Mouse (Mus musculus) right cerebral cortex, adult 18-20 months (tissue): ENCODE results near the gene 1700013G24Rik.

ENCODE experiments used
- DNase-seq: peaks from one replicate; pipeline ENCODE4 v3.0.0; 2022; ENCODE audit warnings: mixed read lengths

1700013G24Rik gene

GRCm38 (mm10) chr4:137458310-137458709, 5.2 kb downstream of the 1700013G24Rik start:
- DNase-seq, result no peak

- DNase-seq, result no peak
These were observed 5.8 kb downstream of the 1700013G24Rik start for GRCm38 (mm10) chr4:137458861-137459260.

GRCm38 (mm10) chr4:137460676-137461075, 7.6 kb downstream of the 1700013G24Rik start:
- no peak for DNase-seq

- no peak for DNase-seq
These were observed 8.1 kb downstream of the 1700013G24Rik start for GRCm38 (mm10) chr4:137461217-137461616.

- no peak for DNase-seq
These were observed 9.1 kb downstream of the 1700013G24Rik start for GRCm38 (mm10) chr4:137461981-137462690.

- DNase-seq, result no peak
These were observed 12.2 kb downstream of the 1700013G24Rik start for GRCm38 (mm10) chr4:137465125-137465787.

- no peak for DNase-seq
These were observed 13.9 kb downstream of the 1700013G24Rik start for GRCm38 (mm10) chr4:137466991-137467390.

- DNase-seq, result no peak
These were observed 14.4 kb downstream of the 1700013G24Rik start for GRCm38 (mm10) chr4:137467525-137467924.

- peak; percentile 76 for DNase-seq
These were observed 15.4 kb downstream of the 1700013G24Rik start, which contains the start of gene Hspg2 for GRCm38 (mm10) chr4:137468260-137469080. TSS of gene Hspg2 (plus strand) at chr4:137468769.

- DNase-seq, result no peak
These were observed 16.2 kb downstream of the 1700013G24Rik start for GRCm38 (mm10) chr4:137469081-137469844.

GRCm38 (mm10) chr4:137469845-137470692, 17.0 kb downstream of the 1700013G24Rik start:
- DNase-seq, result no peak

- no peak for DNase-seq
These were observed 17.7 kb downstream of the 1700013G24Rik start for GRCm38 (mm10) chr4:137470701-137471317.

GRCm38 (mm10) chr4:137471326-137471725, 18.2 kb downstream of the 1700013G24Rik start:
- no peak for DNase-seq

- DNase-seq, result no peak
These were observed 20.2 kb downstream of the 1700013G24Rik start for GRCm38 (mm10) chr4:137473240-137473639.

- DNase-seq, result no peak
These were observed 20.8 kb downstream of the 1700013G24Rik start for GRCm38 (mm10) chr4:137473701-137474388.

GRCm38 (mm10) chr4:137474694-137475093, 21.6 kb downstream of the 1700013G24Rik start:
- no peak for DNase-seq

GRCm38 (mm10) chr4:137475271-137476050, 22.4 kb downstream of the 1700013G24Rik start:
- DNase-seq, result no peak

- DNase-seq, result peak; percentile 40
These were observed 23.1 kb downstream of the 1700013G24Rik start for GRCm38 (mm10) chr4:137476065-137476760.

- DNase-seq, result no peak
These were observed 23.7 kb downstream of the 1700013G24Rik start for GRCm38 (mm10) chr4:137476761-137477237.
